Mouse (Mus musculus) kidney, adult 2 months (tissue): ENCODE results near the gene Hfe.

Source experiments
- CTCF ChIP-seq: fragments of 200-500 bp; conservative IDR thresholded peaks from 2 replicates; pipeline ENCODE4 v1.5.1; 2011; ENCODE audit warnings: low read depth, mild to moderate bottlenecking, control low read depth, low read length, moderate library complexity, mixed read lengths; ENCODE audit not compliant: insufficient read depth, insufficient read length
- POLR2A ChIP-seq: fragments of 200-500 bp; IDR thresholded peaks from one replicate; pipeline ENCODE4 v1.6.1; 2011; ENCODE audit warnings: low read depth, low read length, control low read depth

- no peak for TF ChIP-seq CTCF
- TF ChIP-seq POLR2A, result no peak
Observed at GRCm38 (mm10) chr13:23694956-23695355, 15.7 kb downstream of the Hfe start.
